Mouse (Mus musculus): ENCODE measurements around the gene Magi1. TPM values are rescaled to one million over a fixed set of nuclear protein-coding genes. Genes with fewer than 3 reads are reported as not detected.

The Magi1 gene
- polyA plus RNA-seq, 1 experiment from 2014 or later = 36.2 TPM

DNA sequence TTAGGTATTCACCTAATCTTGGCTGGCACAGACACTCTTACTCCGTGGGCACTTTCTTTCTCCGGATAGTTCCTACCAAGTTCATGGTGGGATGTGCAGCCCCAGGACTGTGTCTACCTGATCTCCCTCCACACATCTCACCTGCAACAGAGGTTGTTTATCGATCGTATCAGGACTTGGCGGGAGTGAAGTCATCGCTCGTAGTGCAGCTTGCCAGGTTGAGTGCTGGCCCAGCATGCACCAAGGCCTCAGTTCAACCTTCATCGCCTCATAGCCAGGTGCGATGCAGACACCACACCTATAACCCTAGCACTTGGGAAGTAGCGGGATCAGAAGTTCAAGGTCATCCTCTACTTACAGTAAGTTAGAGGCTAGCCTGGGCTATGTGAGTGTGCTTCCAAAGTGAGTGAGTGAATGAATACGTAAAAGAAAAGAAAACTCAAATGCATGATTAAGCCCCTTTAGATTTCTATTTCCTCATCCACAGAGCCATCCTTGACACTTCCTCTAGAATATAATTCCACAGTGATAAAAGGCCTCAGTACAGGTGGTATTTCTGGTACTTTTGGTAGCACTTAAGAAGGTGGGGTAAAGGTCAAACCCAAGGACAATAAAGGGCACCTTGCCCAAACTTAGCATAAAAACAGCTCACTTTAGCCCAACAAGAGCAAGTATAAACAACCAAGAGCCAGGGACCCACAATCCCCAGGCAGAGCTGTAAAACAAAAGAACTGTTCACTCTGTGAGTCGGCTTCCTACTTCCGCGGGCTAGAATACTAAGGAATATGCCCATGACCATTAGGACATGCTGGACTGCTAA is 103.2 kb downstream of the Magi1 start:
- WGBS = 92% methylated on average over 14 of the region's 14 CpGs
- Histone ChIP-seq H3K36me3 (ENCODE audit: control insufficient read depth, insufficient read depth) (no peaks in the 10 kb centered on the region), H3K9ac (replicated peaks; ENCODE audit: low read depth, low read length) (no peak overlapping the region), H3K27ac (ENCODE audit: low read length) (no peak overlapping the region), H3K4me1 (replicated peaks; ENCODE audit: control insufficient read depth, insufficient read depth, low read length) (peaks cover 19% of the 10 kb centered on the region), H3K4me3 (replicated peaks; ENCODE audit: low read length) (no peak overlapping the region), H3K4me2 (ENCODE audit: low read length) (no peak overlapping the region), H3K9me3 (ENCODE audit: control insufficient read depth, low read length) (no peaks in the 10 kb centered on the region), H3K27me3 (replicated peaks; ENCODE audit: control insufficient read depth, insufficient read depth, low read length) (no peaks in the 10 kb centered on the region)
- ATAC-seq = no peak

DNA sequence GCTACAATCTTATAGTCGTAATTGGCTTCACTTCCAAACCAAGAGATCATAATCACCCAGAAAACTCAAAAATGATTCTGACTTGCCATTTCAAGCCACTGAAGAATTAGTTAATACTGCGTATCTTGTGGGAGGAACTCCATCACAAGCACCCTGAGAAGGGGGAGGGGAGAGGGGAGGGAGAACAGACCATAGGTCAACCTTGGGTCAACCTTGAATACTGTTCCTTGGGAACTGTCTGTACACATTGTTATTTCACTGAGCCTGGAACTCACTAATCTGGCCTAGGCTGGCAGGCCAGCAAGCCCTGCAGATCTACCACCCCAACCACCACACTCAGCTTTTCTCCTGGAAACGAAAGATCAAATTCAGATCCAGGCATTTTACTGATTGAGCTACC is 106.2 kb downstream of the Magi1 start:
- H3K36me3 ChIP-seq (ENCODE audit: control insufficient read depth, insufficient read depth) = no peaks in the 10 kb centered on the region
- H3K4me1 ChIP-seq (replicated peaks; ENCODE audit: control insufficient read depth, insufficient read depth, low read length) = 0 out of 2 replicates have a peak, but pooled peaks cover 6% of the 10 kb centered on the region
- no peaks in the 10 kb centered on the region for H3K27me3 ChIP-seq (replicated peaks; ENCODE audit: control insufficient read depth, insufficient read depth, low read length)
- H3K4me3 ChIP-seq (replicated peaks; ENCODE audit: low read length) = no peak overlapping the region
- H3K27ac ChIP-seq (ENCODE audit: low read length) = no peak overlapping the region
- no peak for ATAC-seq
- H3K9ac ChIP-seq (replicated peaks; ENCODE audit: low read depth, low read length) = no peak overlapping the region
- WGBS = 73% methylated on average over 3 of the region's 3 CpGs
- no peaks in the 10 kb centered on the region for H3K9me3 ChIP-seq (ENCODE audit: control insufficient read depth, low read length)
- H3K4me2 ChIP-seq (ENCODE audit: low read length) = no peak overlapping the region

DNA sequence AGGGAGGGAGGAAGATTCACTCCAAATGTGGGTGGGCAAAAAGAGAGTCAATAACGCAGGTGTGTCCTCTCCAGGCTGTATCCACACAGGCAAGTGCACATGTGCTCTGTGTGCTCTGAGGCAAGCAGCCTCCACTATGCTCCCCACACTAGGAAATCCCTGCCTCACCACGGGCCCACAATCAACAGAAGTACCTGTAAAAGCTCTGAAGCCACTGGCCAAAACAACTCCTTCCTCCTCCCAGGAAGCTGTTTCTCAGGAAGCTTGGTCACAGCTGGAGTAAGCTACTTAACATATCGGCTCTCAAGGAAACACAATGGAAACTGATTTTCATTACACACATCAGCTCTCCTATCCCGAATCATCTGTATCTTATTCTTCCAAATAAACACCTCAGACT is 107.0 kb downstream of the Magi1 start:
- no peaks in the 10 kb centered on the region for H3K9me3 ChIP-seq (ENCODE audit: control insufficient read depth, low read length)
- no peaks in the 10 kb centered on the region for H3K4me1 ChIP-seq (replicated peaks; ENCODE audit: control insufficient read depth, insufficient read depth, low read length)
- no peak overlapping the region for H3K4me3 ChIP-seq (replicated peaks; ENCODE audit: low read length)
- no peak overlapping the region for H3K27ac ChIP-seq (ENCODE audit: low read length)
- H3K27me3 ChIP-seq (replicated peaks; ENCODE audit: control insufficient read depth, insufficient read depth, low read length) = no peaks in the 10 kb centered on the region
- H3K9ac ChIP-seq (replicated peaks; ENCODE audit: low read depth, low read length) = no peak overlapping the region
- H3K4me2 ChIP-seq (ENCODE audit: low read length) = no peak overlapping the region
- 14% methylated on average over 4 of the region's 4 CpGs for WGBS
- H3K36me3 ChIP-seq (ENCODE audit: control insufficient read depth, insufficient read depth) = no peaks in the 10 kb centered on the region
- ATAC-seq = no peak

DNA sequence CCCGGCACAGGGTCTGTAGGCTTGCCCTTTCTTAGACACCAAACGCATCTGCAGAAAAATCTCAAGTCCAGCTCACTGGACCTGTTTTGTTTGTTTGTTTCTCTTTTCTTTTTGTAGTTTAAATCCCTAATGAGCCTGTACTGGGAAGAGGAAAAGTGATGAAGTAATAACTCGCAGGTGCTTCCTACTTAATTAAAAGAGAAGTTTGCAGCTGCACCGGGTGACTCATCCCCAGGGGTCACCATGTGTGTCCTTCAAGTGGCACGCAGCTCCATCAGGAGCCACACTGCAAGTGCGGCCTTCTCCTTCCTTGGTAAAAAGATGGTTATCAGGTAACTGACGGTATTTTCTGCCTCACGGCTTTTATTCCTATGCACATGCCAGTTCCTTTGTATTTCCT is 112.5 kb downstream of the Magi1 start:
- Histone ChIP-seq H3K27me3 (replicated peaks; ENCODE audit: control insufficient read depth, insufficient read depth, low read length) (no peaks in the 10 kb centered on the region), H3K4me1 (replicated peaks; ENCODE audit: control insufficient read depth, insufficient read depth, low read length) (peaks cover 4% of the 10 kb centered on the region), H3K4me2 (ENCODE audit: low read length) (no peak overlapping the region), H3K9me3 (ENCODE audit: control insufficient read depth, low read length) (no peaks in the 10 kb centered on the region), H3K36me3 (ENCODE audit: control insufficient read depth, insufficient read depth) (no peaks in the 10 kb centered on the region), H3K9ac (replicated peaks; ENCODE audit: low read depth, low read length) (no peak overlapping the region), H3K4me3 (replicated peaks; ENCODE audit: low read length) (no peak overlapping the region), H3K27ac (ENCODE audit: low read length) (no peak overlapping the region)
- no peak for ATAC-seq
- WGBS = 54% methylated on average over 8 of the region's 8 CpGs

DNA sequence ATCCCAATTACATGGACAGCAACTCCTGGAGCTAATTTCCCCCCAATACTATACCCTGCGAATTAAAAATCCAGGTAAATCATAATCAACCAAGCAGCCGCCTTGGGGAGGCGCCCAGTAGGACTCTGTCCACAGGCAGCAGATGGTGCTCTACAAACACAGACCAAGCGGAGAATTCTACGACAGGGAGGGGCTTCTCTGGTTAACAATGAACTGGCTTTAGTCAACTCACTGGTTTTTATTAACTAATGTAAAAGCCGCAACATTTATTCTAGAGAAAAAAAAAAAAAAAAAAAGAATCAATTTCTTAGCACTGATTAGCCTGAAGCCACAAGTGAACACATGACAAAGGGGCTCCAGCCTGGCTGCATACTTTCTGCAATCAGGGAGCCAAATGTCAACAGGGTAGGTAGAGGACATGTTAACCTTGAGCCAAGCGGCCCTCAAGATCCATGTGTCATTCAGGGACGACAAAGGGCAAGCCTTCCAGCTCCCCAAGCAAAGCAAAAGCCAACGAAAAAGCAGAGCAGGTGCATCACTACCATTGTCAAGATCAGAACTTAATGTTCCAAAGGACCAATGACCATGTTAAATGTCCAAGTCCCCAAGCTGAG is 114.0 kb downstream of the Magi1 start:
- Histone ChIP-seq H3K4me3 (replicated peaks; ENCODE audit: low read length) (no peak overlapping the region), H3K27ac (ENCODE audit: low read length) (no peak overlapping the region), H3K36me3 (ENCODE audit: control insufficient read depth, insufficient read depth) (no peaks in the 10 kb centered on the region), H3K9ac (replicated peaks; ENCODE audit: low read depth, low read length) (no peak overlapping the region), H3K9me3 (ENCODE audit: control insufficient read depth, low read length) (no peaks in the 10 kb centered on the region), H3K4me1 (replicated peaks; ENCODE audit: control insufficient read depth, insufficient read depth, low read length) (peaks cover 4% of the 10 kb centered on the region), H3K27me3 (replicated peaks; ENCODE audit: control insufficient read depth, insufficient read depth, low read length) (no peaks in the 10 kb centered on the region), H3K4me2 (ENCODE audit: low read length) (no peak overlapping the region)
- 88% methylated on average over 9 of the region's 9 CpGs for WGBS
- no peak for ATAC-seq

DNA sequence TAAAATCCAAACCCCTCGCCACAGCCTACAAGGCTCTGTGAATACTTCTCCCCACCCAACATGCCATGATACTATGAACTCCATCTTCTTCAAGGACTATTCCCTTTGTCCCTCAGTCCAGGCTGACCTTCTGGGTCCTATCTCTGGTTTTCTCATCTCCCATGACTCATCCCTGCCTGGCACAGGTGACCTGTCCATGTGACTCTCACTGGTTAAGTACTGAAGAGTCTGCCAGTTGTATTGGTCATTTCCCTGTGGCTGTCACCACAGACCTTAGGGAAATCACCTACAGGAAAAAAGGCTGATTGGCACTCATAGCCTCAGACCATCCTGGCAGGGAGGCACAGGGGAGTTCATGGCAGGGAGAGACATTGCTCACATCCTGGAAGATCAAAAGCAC is 117.8 kb downstream of the Magi1 start:
- H3K27me3 ChIP-seq (replicated peaks; ENCODE audit: control insufficient read depth, insufficient read depth, low read length) = no peaks in the 10 kb centered on the region
- no peaks in the 10 kb centered on the region for H3K9me3 ChIP-seq (ENCODE audit: control insufficient read depth, low read length)
- no peak overlapping the region for H3K27ac ChIP-seq (ENCODE audit: low read length)
- no peak overlapping the region for H3K4me3 ChIP-seq (replicated peaks; ENCODE audit: low read length)
- no peak overlapping the region for H3K9ac ChIP-seq (replicated peaks; ENCODE audit: low read depth, low read length)
- peaks cover 14% of the 10 kb centered on the region for H3K4me1 ChIP-seq (replicated peaks; ENCODE audit: control insufficient read depth, insufficient read depth, low read length)
- no peaks in the 10 kb centered on the region for H3K36me3 ChIP-seq (ENCODE audit: control insufficient read depth, insufficient read depth)
- WGBS = 75% methylated on average over 1 of the region's 1 CpGs
- H3K4me2 ChIP-seq (ENCODE audit: low read length) = no peak overlapping the region
- ATAC-seq = no peak

DNA sequence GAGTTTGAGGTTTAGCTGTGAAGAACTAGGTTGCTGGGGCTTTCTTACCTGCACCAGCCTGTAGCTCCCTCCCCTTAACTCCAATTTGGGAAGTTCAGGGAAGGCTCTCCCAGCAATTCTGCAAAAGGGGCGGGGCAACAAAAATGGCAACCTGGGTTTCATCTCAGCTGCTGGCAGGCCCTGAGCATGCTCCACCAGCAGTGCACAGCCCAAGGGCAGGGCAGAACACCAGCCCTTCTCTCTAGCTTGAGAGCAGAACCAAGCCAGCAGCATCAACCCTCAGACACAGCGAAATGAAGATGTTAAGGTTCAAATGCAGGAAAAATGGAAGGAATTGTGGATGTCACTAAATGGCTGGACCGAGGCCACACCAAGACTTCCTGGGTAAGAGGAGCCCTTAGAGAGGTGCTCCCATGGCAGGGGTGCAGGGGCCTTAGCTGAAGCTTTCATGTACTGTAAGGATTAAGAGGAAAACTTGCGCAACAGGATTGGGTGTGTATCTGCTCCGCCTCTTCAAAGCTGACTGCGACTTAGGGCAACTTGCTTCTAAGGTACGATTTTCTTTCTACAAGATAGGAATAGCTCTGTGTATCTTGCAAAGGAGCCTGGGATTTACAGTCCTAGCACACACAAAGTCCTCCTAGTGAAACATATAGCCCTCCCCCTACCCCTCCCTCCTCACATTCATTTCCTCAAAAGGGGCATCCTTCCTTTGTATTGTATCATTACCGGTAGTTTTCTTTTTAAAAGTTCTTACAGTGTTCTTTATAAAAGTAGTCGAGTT is 118.8 kb downstream of the Magi1 start:
- ATAC-seq = no peak
- 85% methylated on average over 9 of the region's 9 CpGs for WGBS
- peaks cover 14% of the 10 kb centered on the region for H3K4me1 ChIP-seq (replicated peaks; ENCODE audit: control insufficient read depth, insufficient read depth, low read length)

DNA sequence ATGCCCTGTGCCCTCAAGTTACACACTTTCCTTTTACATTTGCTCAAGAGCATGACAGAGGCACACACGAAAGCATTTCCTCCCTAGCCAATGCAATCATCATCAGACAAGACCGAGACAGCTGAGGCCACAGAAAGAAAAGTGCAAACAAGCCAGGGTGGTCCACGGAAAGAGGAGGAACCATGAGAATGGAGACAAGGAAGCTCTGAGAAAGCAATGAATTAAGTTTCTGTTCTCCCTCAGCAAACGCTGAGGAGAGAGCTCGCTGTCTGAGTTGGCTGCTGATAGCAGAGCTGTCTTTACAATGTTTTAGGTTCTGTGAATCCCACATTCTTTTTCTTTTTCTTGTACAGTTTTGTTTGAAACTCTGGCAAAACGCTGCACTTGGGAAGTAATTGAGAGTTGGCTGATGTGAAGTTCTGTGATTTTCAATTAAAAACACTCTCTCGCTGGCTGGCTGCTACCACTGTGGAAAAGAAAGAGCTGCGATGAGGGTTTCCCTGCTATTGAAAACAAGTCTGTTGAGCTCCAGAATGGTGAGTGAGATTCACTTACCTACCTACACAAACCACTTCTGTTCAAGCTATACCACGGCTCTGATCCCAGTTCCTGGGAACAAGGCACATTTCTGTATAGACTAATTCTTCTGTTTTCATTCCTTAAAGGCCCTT is 120.3 kb downstream of the Magi1 start:
- 10% methylated on average over 9 of the region's 9 CpGs for WGBS
- H3K36me3 ChIP-seq (ENCODE audit: control insufficient read depth, insufficient read depth) = no peaks in the 10 kb centered on the region
- no peaks in the 10 kb centered on the region for H3K27me3 ChIP-seq (replicated peaks; ENCODE audit: control insufficient read depth, insufficient read depth, low read length)
- H3K9ac ChIP-seq (replicated peaks; ENCODE audit: low read depth, low read length) = no peak overlapping the region
- ATAC-seq = peak; percentile 50; the same call in 1 of the 2 replicates
- peaks cover 14% of the 10 kb centered on the region for H3K4me1 ChIP-seq (replicated peaks; ENCODE audit: control insufficient read depth, insufficient read depth, low read length)
- peak overlapping the region; percentile 39 for H3K27ac ChIP-seq (ENCODE audit: low read length)
- H3K4me2 ChIP-seq (ENCODE audit: low read length) = peak overlapping the region; percentile 32
- H3K4me3 ChIP-seq (replicated peaks; ENCODE audit: low read length) = no peak overlapping the region
- H3K9me3 ChIP-seq (ENCODE audit: control insufficient read depth, low read length) = no peaks in the 10 kb centered on the region

More for the DNA sequence above, 118.8 kb downstream of the Magi1 start:
- H3K36me3 ChIP-seq (ENCODE audit: control insufficient read depth, insufficient read depth) = no peaks in the 10 kb centered on the region
- no peak overlapping the region for H3K4me2 ChIP-seq (ENCODE audit: low read length)
- no peak overlapping the region for H3K9ac ChIP-seq (replicated peaks; ENCODE audit: low read depth, low read length)
- H3K9me3 ChIP-seq (ENCODE audit: control insufficient read depth, low read length) = no peaks in the 10 kb centered on the region
- H3K27me3 ChIP-seq (replicated peaks; ENCODE audit: control insufficient read depth, insufficient read depth, low read length) = no peaks in the 10 kb centered on the region
- no peak overlapping the region for H3K4me3 ChIP-seq (replicated peaks; ENCODE audit: low read length)
- no peak overlapping the region for H3K27ac ChIP-seq (ENCODE audit: low read length)

DNA sequence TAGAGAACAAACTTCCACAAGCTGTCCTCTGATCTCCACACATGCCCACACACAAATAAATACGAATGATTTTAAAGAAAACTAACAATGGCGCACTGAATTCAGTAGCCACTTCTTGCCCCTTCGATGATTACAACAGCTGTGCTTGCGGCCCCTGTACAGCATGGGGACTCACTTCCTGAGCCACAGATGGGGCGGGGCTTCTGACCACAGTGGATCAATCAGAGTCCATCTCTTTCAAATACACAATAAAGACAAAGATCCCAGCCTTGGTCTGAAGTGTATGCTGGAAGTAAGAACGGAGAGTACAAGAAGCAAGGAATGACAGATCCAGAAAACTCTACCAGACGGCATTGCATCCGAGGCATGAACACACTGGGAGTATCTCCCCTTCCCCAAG is 120.8 kb downstream of the Magi1 start:
- Histone ChIP-seq H3K36me3 (ENCODE audit: control insufficient read depth, insufficient read depth) (no peaks in the 10 kb centered on the region), H3K4me3 (replicated peaks; ENCODE audit: low read length) (no peak overlapping the region), H3K4me2 (ENCODE audit: low read length) (peak overlapping the region; percentile 32), H3K27me3 (replicated peaks; ENCODE audit: control insufficient read depth, insufficient read depth, low read length) (no peaks in the 10 kb centered on the region), H3K9me3 (ENCODE audit: control insufficient read depth, low read length) (no peaks in the 10 kb centered on the region), H3K27ac (ENCODE audit: low read length) (peak overlapping the region; percentile 39), H3K4me1 (replicated peaks; ENCODE audit: control insufficient read depth, insufficient read depth, low read length) (peaks cover 14% of the 10 kb centered on the region), H3K9ac (replicated peaks; ENCODE audit: low read depth, low read length) (no peak overlapping the region)
- 44% methylated on average over 8 of the region's 8 CpGs for WGBS
- peak; percentile 33; the same call in 1 of the 2 replicates for ATAC-seq

Data from forebrain, embryonic 16.5 days (tissue).